Mouse (Mus musculus): ENCODE data around the gene Astn1. TPM values are rescaled to one million over a fixed set of nuclear protein-coding genes. Genes with fewer than 3 reads are reported as not detected.

Gene Astn1
- total and polyA plus RNA-seq, 3 experiments = 0.35 to 0.42 TPM; not detected in 1

DNA sequence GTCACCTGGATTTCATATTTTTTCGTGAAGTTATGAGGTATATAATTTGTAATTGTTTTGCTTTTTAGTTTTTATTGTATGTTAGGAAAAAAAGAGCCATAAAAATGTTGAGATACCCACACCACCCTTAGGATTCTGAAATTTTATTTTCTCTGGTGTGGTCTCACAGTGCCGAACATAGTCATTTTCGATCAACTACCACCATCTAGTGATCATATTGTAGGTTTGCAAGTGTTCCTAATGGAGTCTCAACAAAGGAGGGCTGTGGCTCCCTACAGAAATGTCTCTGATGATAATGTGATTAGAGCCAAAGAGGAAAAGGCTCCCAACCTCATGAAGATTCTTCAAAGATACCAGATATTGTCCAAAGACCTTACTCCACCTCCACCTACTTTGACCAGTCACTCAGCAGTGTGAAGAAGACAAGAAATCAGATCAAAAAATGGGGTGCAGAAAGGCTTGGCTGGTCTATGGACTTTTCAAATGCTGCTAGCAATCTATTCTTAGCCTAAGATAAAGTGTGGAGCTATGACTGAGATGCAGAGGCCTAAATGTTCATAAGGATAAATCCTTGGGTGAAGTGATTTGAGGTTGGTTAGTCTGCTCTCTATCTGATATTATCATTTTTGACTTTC lies 292.6 kb downstream of the Astn1 start:
- Histone ChIP-seq H3K79me2 (replicated peaks; ENCODE audit: control insufficient read depth, extremely low read depth, insufficient read depth, poor library complexity, severe bottlenecking) (no peaks in the 10 kb centered on the region), H3K4me1 (ENCODE audit: control insufficient read depth in 1 of 2, insufficient read depth in 2 of 2) (peaks cover 0 to 5% of the 10 kb centered on the region in 2 experiments; a peak in 1 of 4 replicates), H3K4me3 (replicated peaks in 1 of 3; ENCODE audit: low read depth in 2 of 3, low read length in 2 of 3, poor library complexity in 1 of 3) (no peak overlapping the region), H3K9ac (ENCODE audit: insufficient read depth, low read depth) (no peak overlapping the region), H3K36me3 (replicated peaks in 1 of 2; ENCODE audit: control insufficient read depth in 1 of 2, insufficient read depth in 1 of 2, low read length in 1 of 2) (no peaks in the 10 kb centered on the region), H3K27ac (ENCODE audit: insufficient read depth, low read depth) (no peak overlapping the region), H3K27me3 (replicated peaks) (no peaks in the 10 kb centered on the region), H3K9me3 (replicated peaks; ENCODE audit: low read length) (no peaks in the 10 kb centered on the region), H3K4me2 (ENCODE audit: insufficient read depth, low read depth, poor library complexity, severe bottlenecking) (no peak overlapping the region)
- in situ Hi-C loops (cut with MboI; ENCODE audit: low pct_ligation_motif_present, low pct_unique_long_range_greater_than_20kb, low sequenced_read_pairs) = loop anchor here (5.0 to 25.0 kb wide), 3 partner anchors 57 to 1092 kb away; no protein-coding TSS in a partner anchor
- dilution Hi-C loops (cut with MboI; ENCODE audit: extremely low pct_ligation_motif_present, extremely low pct_unique_long_range_greater_than_20kb, low sequenced_read_pairs) = no loop called here
- DNase-seq (ENCODE audit: extremely low read depth) = peak; percentile 68
- TF ChIP-seq MYC (IDR thresholded peaks at IDR 0.05; ENCODE audit: low read depth, low read length) = 0 out of 2 replicates have a peak, but pooled peaks have one; percentile 18
- TF ChIP-seq IRF4 (IDR thresholded peaks at IDR 0.05; ENCODE audit: low read depth, low read length) = no peak
- no peak for TF ChIP-seq TBP (conservative IDR thresholded peaks at IDR 0.05; ENCODE audit: low read depth, low read length)
- peak; percentile 97 for TF ChIP-seq RAD21 (IDR thresholded peaks at IDR 0.05; ENCODE audit: low read depth, low read length)
- peak in 1 of 2 experiments; percentile 91; a peak in 3 of 4 replicates for TF ChIP-seq CTCF (conservative IDR thresholded peaks at IDR 0.05 in 1 of 2, IDR thresholded peaks at IDR 0.05 in 1 of 2; ENCODE audit: low read depth in 2 of 2, low read length in 2 of 2)
- peak; percentile 77 for TF ChIP-seq SMC3 (IDR thresholded peaks at IDR 0.05; ENCODE audit: low read depth, low read length)
- peak; percentile 51 for TF ChIP-seq ZNF384 (IDR thresholded peaks at IDR 0.05; ENCODE audit: low read depth, low read length)
- TF ChIP-seq ZC3H11A (IDR thresholded peaks at IDR 0.05; ENCODE audit: low read depth, low read length) = peak; percentile 88
- peak; percentile 29; the same call in 1 of the 2 replicates for TF ChIP-seq JUND (conservative IDR thresholded peaks at IDR 0.05; ENCODE audit: low read depth, low read length)
- no peak for TF ChIP-seq POLR2AphosphoS2 (IDR thresholded peaks at IDR 0.05; ENCODE audit: low read depth, low read length)
- no peak for TF ChIP-seq ZKSCAN1 (IDR thresholded peaks at IDR 0.05; ENCODE audit: borderline replicate concordance, low read depth, low read length)

DNA sequence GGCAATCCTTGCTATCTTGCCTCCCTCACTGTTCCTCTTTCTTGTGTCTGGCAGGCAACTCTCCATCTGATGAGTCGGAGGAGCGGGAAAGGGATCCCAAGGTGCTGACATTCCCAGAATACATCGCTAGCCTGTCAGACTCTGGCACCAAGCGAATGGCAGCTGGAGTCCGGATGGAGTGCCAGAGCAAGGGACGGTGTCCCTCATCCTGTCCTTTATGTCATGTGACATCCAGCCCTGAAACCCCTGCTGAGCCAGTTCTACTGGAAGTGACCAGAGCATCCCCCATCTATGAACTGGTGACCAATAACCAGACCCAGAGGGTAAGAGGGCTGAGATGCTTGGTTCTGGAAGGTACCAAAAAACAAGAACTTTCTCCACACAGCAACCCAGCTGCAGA lies 294.9 kb downstream of the Astn1 start:
- peaks cover 0 to 5% of the 10 kb centered on the region in 2 experiments; a peak in 1 of 4 replicates for H3K4me1 ChIP-seq (ENCODE audit: control insufficient read depth in 1 of 2, insufficient read depth in 2 of 2)
- DNase-seq (ENCODE audit: extremely low read depth) = no peak
- no peaks in the 10 kb centered on the region for H3K27me3 ChIP-seq (replicated peaks)
- H3K9ac ChIP-seq (ENCODE audit: insufficient read depth, low read depth) = no peak overlapping the region
- dilution Hi-C loops (cut with MboI; ENCODE audit: extremely low pct_ligation_motif_present, extremely low pct_unique_long_range_greater_than_20kb, low sequenced_read_pairs) (no loop called here), in situ Hi-C loops (cut with MboI; ENCODE audit: low pct_ligation_motif_present, low pct_unique_long_range_greater_than_20kb, low sequenced_read_pairs) (loop anchor here (5.0 to 25.0 kb wide), 3 partner anchors 60 to 1095 kb away; no protein-coding TSS in a partner anchor)
- no peak overlapping the region for H3K27ac ChIP-seq (ENCODE audit: insufficient read depth, low read depth)
- H3K4me3 ChIP-seq (replicated peaks in 1 of 3; ENCODE audit: low read depth in 2 of 3, low read length in 2 of 3, poor library complexity in 1 of 3) = no peak overlapping the region
- H3K79me2 ChIP-seq (replicated peaks; ENCODE audit: control insufficient read depth, extremely low read depth, insufficient read depth, poor library complexity, severe bottlenecking) = no peaks in the 10 kb centered on the region
- H3K4me2 ChIP-seq (ENCODE audit: insufficient read depth, low read depth, poor library complexity, severe bottlenecking) = no peak overlapping the region
- no peaks in the 10 kb centered on the region for H3K9me3 ChIP-seq (replicated peaks; ENCODE audit: low read length)
- TF ChIP-seq ZNF384 (IDR thresholded peaks at IDR 0.05; ENCODE audit: low read depth, low read length) = no peak
- TF ChIP-seq USF2 (conservative IDR thresholded peaks at IDR 0.05; ENCODE audit: low read depth, low read length) = no peak
- TF ChIP-seq TCF12 (IDR thresholded peaks at IDR 0.05; ENCODE audit: low read depth, low read length) = no peak
- TF ChIP-seq CTCF (conservative IDR thresholded peaks at IDR 0.05 in 1 of 2, IDR thresholded peaks at IDR 0.05 in 1 of 2; ENCODE audit: low read depth in 2 of 2, low read length in 2 of 2) = no peak
- no peak for TF ChIP-seq JUN (IDR thresholded peaks at IDR 0.05; ENCODE audit: insufficient read depth, low read depth, low read length)
- no peak for TF ChIP-seq MAZ (IDR thresholded peaks at IDR 0.05; ENCODE audit: low read depth, low read length)
- no peak for TF ChIP-seq ETS1 (conservative IDR thresholded peaks at IDR 0.05; ENCODE audit: low read depth, low read length)
- TF ChIP-seq MXI1 (IDR thresholded peaks at IDR 0.05; ENCODE audit: low read depth, low read length) = no peak
- no peak for TF ChIP-seq ZMIZ1 (IDR thresholded peaks at IDR 0.05; ENCODE audit: low read depth, low read length)
- TF ChIP-seq PAX5 (IDR thresholded peaks at IDR 0.05; ENCODE audit: low read length) = no peak
- TF ChIP-seq SMC3 (IDR thresholded peaks at IDR 0.05; ENCODE audit: low read depth, low read length) = no peak
- no peak for TF ChIP-seq MEF2A (IDR thresholded peaks at IDR 0.05; ENCODE audit: borderline replicate concordance, low read depth, low read length)
- no peak for TF ChIP-seq MYC (IDR thresholded peaks at IDR 0.05; ENCODE audit: low read depth, low read length)
- H3K36me3 ChIP-seq (replicated peaks in 1 of 2; ENCODE audit: control insufficient read depth in 1 of 2, insufficient read depth in 1 of 2, low read length in 1 of 2) = no peaks in the 10 kb centered on the region

Measured in CH12.LX (cell line).